Mouse (Mus musculus) mouse embryonic stem cell (cell line): Measurements from ENCODE around the gene Sez6l2.
"Not testable (repeated sequence)": the region's sequence is repeated elsewhere in the genome, so short reads cannot be mapped to it uniquely, and the experiment has no call there.

Experiments
- in situ Hi-C, 2 experiments: fragments of 300-500 bp; cut with MboI; formaldehyde crosslinking; loops; 1 replicate in 1 of 2; 3 replicates in 1 of 2; pipeline ENCODE4 v1.14.3; 2019 to 2020; ENCODE audit warnings: low sequenced_read_pairs in 2 of 2, low pct_unique_long_range_greater_than_20kb in 1 of 2, mixed read lengths in 1 of 2; ENCODE audit not compliant: unreplicated experiment in 1 of 2

Sez6l2 gene

GRCm38 (mm10) chr7:126949793-126950646, at the start of gene Sez6l2:
Gene Sez6l2 (plus strand): TSS chr7:126950563.
- in situ Hi-C loops, result loop anchor here in 1 of 2 experiments (25.0 kb wide), 1 partner anchor 113 kb away; the partner anchor contains the start of genes 4930451I11Rik and Doc2a

GRCm38 (mm10) chr7:126905590-126905989, 44.8 kb upstream of the Sez6l2 start:
- in situ Hi-C loops, result no loop called here

- in situ Hi-C loops, result no loop called here
Measured at GRCm38 (mm10) chr7:126914844-126915243, 35.5 kb upstream of the Sez6l2 start.

- in situ Hi-C loops, result not testable (repeated sequence)
Measured at GRCm38 (mm10) chr7:126918356-126918755, 32.0 kb upstream of the Sez6l2 start.

GRCm38 (mm10) chr7:126919973-126920372, 30.4 kb upstream of the Sez6l2 start:
- in situ Hi-C loops, result no loop called here

- in situ Hi-C loops, result no loop called here
Measured at GRCm38 (mm10) chr7:126921563-126921962, 28.8 kb upstream of the Sez6l2 start.

- in situ Hi-C loops, result no loop called here
Measured at GRCm38 (mm10) chr7:126922624-126923060, 27.7 kb upstream of the Sez6l2 start, which contains the start of gene Tmem219. Gene Tmem219 (minus strand): TSS chr7:126922917.

- in situ Hi-C loops, result no loop called here
Measured at GRCm38 (mm10) chr7:126923999-126924398, 26.4 kb upstream of the Sez6l2 start.

GRCm38 (mm10) chr7:126926299-126926698, 24.1 kb upstream of the Sez6l2 start:
- in situ Hi-C loops, result no loop called here

GRCm38 (mm10) chr7:126928384-126929037, 21.9 kb upstream of the Sez6l2 start, which contains the start of gene Kctd13:
Gene Kctd13 (plus strand): TSS chr7:126928879.
- in situ Hi-C loops, result no loop called here

- in situ Hi-C loops, result no loop called here
Measured at GRCm38 (mm10) chr7:126929046-126929445, 21.3 kb upstream of the Sez6l2 start.

- in situ Hi-C loops, result no loop called here
Measured at GRCm38 (mm10) chr7:126932652-126933051, 17.7 kb upstream of the Sez6l2 start.

- in situ Hi-C loops, result no loop called here
Measured at GRCm38 (mm10) chr7:126941171-126941570, 9.2 kb upstream of the Sez6l2 start.

- in situ Hi-C loops, result no loop called here
Measured at GRCm38 (mm10) chr7:126941801-126942200, 8.6 kb upstream of the Sez6l2 start.

- in situ Hi-C loops, result no loop called here
Measured at GRCm38 (mm10) chr7:126946530-126946929, 3.8 kb upstream of the Sez6l2 start.

GRCm38 (mm10) chr7:126948626-126949025, 1.7 kb upstream of the Sez6l2 start:
- in situ Hi-C loops, result no loop called here

GRCm38 (mm10) chr7:126949403-126949792, 965 bp upstream of the Sez6l2 start, which contains the start of gene Asphd1:
Gene Asphd1 (minus strand): TSS chr7:126949582.
- in situ Hi-C loops, result no loop called here

- in situ Hi-C loops, result loop anchor here in 1 of 2 experiments (25.0 kb wide), 1 partner anchor 114 kb away; the partner anchor contains the start of genes 4930451I11Rik and Doc2a
Measured at GRCm38 (mm10) chr7:126950647-126951615, 568 bp downstream of the Sez6l2 start.
